Mouse (Mus musculus): Measurements from ENCODE around the gene Agfg1.

The Agfg1 gene

GRCm38 (mm10) chr1:82839296-82839613 is at the start of gene Agfg1:
Agfg1 (plus strand) TSS chr1:82839483.
- peak; percentile 95 for DNase-seq

DNA sequence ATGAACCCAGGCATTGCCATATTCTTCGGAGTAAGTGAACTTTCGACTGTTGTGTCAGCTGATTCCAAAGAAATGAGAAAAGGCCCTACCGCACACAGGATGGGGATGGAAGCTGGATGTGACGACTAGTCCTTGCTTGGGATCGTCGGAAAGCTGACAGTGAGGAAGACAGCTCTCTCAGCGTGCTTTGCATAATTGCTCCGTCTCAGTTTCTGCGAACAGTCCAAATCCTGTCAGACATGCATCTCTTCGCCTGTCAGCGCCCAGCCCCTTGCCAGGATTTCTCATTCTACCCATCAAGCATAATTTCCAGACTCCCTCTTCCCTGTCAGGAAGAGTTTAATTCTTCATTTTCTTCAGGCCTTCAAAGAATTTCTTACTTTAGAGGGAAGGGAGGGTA is 48.2 kb upstream of the Agfg1 start:
- DNase-seq: no peak

DNA sequence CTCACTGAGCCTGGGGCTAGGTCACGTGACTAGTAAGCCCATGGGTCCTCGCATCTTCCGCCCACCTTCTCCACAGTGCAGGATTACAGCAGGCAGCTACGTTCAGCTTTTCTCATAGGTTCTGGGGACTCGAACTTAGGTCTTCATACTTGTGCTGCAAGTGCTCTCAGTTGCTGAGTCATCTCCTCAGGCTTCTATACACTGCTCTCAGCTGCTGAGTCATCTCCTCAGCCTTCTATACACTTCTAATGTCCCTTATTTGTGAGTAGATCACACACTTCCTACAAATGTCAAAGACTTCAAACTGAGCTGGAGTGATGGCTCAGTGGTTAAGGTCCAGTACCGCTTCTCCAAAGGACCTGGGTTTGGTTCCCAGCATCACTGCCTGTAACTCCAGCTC is 47.0 kb upstream of the Agfg1 start:
- DNase-seq: no peak

- no peak for DNase-seq
These were observed 46.2 kb upstream of the Agfg1 start for GRCm38 (mm10) chr1:82793110-82793509.

DNA sequence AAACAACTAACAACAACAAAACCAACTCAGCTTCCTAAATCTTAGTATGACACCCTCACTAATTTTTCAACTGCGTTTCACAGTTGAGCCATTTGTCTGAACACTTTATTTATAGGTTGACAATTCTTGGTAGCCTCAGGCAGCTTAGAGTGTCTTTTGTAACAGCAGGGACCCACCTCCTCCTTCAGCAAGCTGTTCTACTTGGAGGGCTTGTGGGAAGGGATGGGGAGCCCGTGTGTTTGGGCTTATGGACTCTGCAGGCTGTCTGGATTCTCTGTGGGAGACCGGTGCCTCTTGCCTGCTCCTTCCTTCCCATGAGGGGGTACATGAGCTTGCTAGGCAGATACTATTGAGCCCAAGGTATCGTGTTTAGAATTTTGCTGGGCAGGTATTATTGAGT is 45.3 kb upstream of the Agfg1 start:
- no peak for DNase-seq

- DNase-seq: no peak
These were observed 44.1 kb upstream of the Agfg1 start for GRCm38 (mm10) chr1:82795211-82795610.

DNA sequence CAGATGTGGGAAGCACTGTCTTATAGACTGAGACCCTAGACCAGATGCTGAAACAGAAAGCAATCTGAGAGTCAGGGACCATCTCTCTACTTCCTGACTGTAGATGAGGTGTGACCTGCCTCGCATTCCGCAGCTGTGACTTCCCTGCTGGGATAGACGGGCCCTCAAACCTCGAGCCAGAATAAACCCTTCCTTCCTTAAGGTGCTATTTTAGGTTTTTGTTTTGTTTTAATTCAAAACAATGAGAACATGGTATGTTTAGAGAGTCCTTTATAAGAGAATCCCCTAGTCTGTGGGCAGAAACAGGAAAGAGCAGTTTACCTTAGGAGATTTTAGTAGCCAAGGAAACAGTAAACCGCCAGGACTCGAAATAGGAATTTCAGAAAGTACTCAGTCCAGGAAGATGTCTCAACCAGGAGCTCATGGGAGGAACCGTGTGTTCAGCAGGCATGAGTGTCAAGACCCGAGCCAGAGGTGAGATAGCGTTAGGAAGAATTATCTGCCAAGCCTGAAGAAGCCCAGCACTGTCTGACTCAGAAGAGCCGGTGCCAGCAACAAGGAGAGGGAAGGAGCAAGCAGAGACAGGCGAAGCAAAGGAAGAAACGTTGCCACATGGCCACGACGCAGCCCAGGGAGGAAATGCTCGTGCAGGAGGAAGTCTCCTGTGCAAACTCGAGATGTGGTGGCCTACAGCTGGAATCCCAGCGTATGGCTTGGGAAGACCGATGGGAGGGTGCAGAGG is 43.4 kb upstream of the Agfg1 start:
- DNase-seq: no peak

- no peak for DNase-seq
These were observed 42.2 kb upstream of the Agfg1 start for GRCm38 (mm10) chr1:82797088-82797487.

GRCm38 (mm10) chr1:82798304-82798703 is 41.0 kb upstream of the Agfg1 start:
- peak; percentile 28 for DNase-seq

GRCm38 (mm10) chr1:82798922-82799321 is 40.4 kb upstream of the Agfg1 start:
- DNase-seq: no peak

GRCm38 (mm10) chr1:82801105-82801783 is 38.0 kb upstream of the Agfg1 start:
- DNase-seq: no peak

DNA sequence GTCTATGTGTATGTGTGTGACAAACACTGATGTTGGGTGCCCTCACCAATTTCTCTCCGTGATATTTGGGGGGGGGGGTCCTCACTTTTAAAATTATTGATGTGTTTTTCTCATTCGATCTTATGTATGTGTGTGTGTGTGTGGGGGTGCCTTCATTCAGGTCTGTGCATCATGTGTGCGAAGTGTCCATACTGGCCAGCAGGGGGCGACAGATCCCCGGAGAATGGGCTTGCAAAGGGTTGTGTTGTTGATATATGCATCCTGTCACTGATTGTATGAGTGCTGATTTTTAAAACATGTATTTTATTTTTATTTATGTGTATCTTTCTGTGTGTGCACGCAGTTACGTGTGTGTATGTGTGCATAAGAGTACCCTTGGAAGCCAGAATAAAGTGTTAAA is 35.7 kb upstream of the Agfg1 start:
- DNase-seq: peak; percentile 27

- no peak for DNase-seq
These were observed 35.2 kb upstream of the Agfg1 start for GRCm38 (mm10) chr1:82804059-82804458.

GRCm38 (mm10) chr1:82806391-82806790 is 32.9 kb upstream of the Agfg1 start:
- DNase-seq: no peak

GRCm38 (mm10) chr1:82807206-82807605 is 32.1 kb upstream of the Agfg1 start:
- no peak for DNase-seq

GRCm38 (mm10) chr1:82808564-82808963 is 30.7 kb upstream of the Agfg1 start:
- DNase-seq: no peak

DNA sequence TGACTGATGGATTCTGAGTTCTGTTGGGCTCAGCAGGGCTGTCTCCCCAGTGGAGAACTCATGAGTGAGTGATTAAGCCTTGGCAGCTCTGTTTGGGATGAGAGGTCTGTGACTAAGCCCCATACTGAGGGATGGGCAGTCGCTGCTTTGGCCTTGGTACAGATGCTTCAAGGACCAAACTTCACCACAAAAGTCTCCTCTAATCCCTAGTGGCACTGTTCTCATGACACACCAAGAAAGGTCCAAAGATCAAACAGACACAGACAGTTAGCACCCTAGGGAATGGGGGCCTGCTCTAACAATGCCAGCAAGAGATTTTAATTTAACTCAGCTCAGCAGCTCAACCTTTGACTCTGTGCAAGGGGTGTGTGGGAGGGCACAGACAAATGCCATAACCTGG is 27.5 kb upstream of the Agfg1 start:
- peak; percentile 91 for DNase-seq

DNA sequence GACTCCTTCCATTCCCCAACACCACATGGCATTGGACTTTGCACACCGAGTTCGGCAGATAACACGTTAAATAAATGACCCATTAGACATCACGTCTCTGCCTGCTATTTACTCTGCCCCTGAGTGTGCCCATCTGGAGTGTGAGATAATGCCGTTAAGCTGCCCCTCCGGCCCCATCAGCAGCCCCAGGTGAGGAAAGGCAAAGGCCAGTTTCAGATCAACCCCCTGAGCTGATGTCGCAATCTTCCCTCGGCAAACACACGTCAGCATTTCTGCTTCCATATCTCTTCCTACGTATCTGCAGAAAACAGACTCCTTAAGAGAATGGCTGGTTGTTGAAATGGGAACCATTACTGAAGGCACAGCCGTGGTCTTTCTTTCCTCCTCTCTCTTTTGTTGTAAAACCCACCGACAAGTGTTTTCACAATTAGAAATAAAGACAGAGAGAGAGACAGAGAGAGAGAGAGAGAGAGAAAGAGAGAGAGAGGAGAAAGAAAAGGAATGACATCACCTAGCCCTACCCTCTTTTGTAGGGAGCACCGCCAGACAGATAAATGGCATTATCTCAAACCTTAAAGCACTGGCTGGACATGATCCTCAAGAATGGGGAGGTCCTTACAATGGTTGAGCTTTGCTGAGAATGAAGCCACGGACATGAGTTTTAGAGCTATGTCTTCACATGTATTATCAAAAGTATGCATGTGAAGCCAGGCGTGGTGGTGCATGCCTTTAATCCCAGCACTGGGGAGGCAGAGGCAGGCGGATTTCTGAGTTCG is 23.2 kb upstream of the Agfg1 start:
- DNase-seq: peak; percentile 56

DNA sequence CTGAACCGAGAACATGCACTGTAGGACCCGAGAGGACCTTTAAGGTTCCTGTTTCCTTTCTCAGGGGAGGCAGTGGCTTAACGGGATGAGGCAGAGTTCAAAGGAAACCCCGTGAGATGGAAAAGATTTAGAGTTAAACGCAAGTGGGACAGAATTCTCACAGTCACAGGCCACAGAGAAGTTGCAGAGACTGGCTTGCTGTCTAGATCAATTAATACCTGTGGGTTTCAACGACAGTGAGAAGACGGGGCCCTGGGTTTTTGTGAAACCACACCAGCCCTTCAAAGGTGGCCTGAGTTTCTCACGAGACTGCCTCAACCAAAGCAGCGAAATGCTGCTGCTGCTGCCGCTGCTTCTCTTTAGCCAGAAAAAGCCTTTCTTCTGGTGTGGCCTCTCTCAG is 19.9 kb upstream of the Agfg1 start:
- DNase-seq: no peak

DNA sequence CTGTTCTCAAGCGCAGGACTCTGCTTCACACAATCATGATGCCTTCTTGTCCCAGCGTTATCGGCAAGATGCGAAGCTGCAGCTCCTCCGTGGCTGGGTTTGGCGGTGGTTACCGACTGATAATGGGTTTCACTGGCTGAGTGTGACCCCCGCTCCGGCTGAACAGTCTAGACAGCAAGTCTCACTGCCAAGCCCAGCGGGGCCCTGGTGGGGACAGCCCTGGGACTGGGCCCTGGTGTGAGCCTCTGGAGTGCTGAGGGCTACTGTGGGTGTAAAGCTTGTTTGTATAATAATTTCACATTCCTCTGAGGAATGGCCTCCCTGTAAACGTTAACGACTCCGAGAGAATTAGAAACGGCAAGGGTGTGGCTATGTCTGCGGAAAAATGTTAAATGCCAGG is 19.1 kb upstream of the Agfg1 start:
- no peak for DNase-seq

GRCm38 (mm10) chr1:82820626-82821186 is 18.6 kb upstream of the Agfg1 start:
- no peak for DNase-seq

- DNase-seq: no peak
These were observed 17.4 kb upstream of the Agfg1 start for GRCm38 (mm10) chr1:82821846-82822245.

DNA sequence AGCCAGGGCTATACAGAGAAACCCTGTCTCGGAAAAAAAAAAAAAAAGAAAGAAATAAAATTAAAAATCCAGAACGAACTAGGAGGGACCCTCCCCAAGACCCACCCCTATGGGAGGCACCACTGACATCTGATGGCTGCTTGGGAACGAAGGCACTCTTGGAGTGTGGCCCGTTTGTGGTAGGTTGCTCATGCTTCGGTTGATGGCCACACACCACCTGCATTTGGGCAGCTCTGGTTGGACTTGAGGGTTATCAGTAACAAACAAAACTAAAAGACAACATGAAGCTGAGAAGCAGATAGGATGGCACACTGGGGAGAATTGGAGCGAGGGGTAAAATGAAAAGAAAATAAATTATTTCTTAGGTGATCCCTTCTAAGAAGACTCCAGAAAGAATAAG is 15.1 kb upstream of the Agfg1 start:
- DNase-seq: no peak

DNA sequence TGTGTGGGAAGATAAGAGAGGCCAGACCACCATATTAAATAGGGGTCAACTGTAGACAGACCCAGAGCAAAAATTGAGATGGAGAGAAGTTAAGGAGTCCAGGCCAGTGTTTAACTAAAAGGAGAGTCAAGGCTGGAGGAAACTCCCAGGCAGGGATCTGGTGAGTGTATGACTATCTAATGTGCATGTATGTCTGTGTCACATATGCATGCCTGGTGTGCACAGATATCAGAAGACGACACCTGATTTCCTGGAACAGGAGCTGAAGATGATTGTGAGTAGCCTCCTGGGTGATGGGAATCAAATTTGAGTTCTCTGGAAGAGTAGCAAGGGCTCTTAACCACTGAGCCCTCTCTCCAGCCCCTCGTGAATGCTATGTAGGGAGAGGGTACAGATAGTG is 14.0 kb upstream of the Agfg1 start:
- no peak for DNase-seq
